Mouse (Mus musculus): Measurements from ENCODE around the gene Osbpl5. TPM values are rescaled to one million over a fixed set of nuclear protein-coding genes. Genes with fewer than 3 reads are reported as not detected.

Gene Osbpl5
- polyA plus RNA-seq, 1 experiment from 2014 or later = 38.1 TPM

DNA sequence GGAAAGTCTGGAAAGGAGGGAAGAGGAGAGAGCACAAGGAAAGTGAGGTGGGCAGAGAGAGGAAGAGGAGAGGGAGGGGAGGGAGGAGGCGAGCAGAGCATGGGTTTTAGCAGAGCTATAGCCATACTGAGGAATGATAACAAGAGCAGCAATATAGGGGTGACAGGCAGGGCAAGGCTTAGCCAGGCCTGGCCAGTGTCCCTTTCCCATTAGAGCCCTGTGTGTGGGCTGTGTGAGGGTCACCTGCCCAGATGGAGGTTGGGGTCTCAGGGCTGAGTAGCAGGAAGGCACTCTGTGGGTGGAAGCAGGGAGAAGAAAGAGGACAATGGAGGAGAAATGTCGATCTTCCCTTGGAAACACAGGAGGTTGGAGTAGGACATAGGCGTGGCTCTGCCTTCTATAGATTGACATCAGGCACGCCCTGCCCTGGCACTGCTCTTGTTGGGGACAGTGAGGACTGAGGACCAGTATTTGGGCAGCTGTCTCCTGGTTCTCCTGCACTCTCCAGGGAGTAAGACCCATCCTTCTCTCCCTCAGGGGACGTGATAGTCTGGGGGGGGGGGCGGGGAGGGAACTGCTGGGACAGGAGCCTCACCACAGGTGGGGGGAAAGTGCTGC lies 26.7 kb upstream of the Osbpl5 start:
- H3K4me2 ChIP-seq (replicated peaks) = peak overlapping the region; percentile 53
- H3K9me3 ChIP-seq (ENCODE audit: control insufficient read depth, low read length) = no peaks in the 10 kb centered on the region
- H3K4me3 ChIP-seq (replicated peaks; ENCODE audit: low read length) = peak overlapping the region; percentile 38
- H3K27ac ChIP-seq = peak overlapping the region; percentile 20
- no peaks in the 10 kb centered on the region for H3K36me3 ChIP-seq (replicated peaks; ENCODE audit: control insufficient read depth, insufficient read depth)
- WGBS = 10% methylated on average over 5 of the region's 6 CpGs
- peaks cover 21% of the 10 kb centered on the region for H3K4me1 ChIP-seq (replicated peaks; ENCODE audit: control insufficient read depth, insufficient read depth, low read length)
- DNase-seq (ENCODE audit: low spot score) = peak; percentile 32
- H3K27me3 ChIP-seq (ENCODE audit: control insufficient read depth, insufficient read depth, low read length) = no peaks in the 10 kb centered on the region
- peak; percentile 67 for ATAC-seq (ENCODE audit: low FRiP score)
- peak overlapping the region; percentile 61 for H3K9ac ChIP-seq

- no peaks in the 10 kb centered on the region for H3K36me3 ChIP-seq (replicated peaks; ENCODE audit: control insufficient read depth, insufficient read depth)
- WGBS = 78% methylated on average over 2 of the region's 2 CpGs
- H3K4me1 ChIP-seq (replicated peaks; ENCODE audit: control insufficient read depth, insufficient read depth, low read length) = no peaks in the 10 kb centered on the region
- no peak for ATAC-seq (ENCODE audit: low FRiP score)
- no peak overlapping the region for H3K4me2 ChIP-seq (replicated peaks)
- no peak overlapping the region for H3K9ac ChIP-seq
- DNase-seq (ENCODE audit: low spot score) = no peak
- no peak overlapping the region for H3K4me3 ChIP-seq (replicated peaks; ENCODE audit: low read length)
- no peaks in the 10 kb centered on the region for H3K27me3 ChIP-seq (ENCODE audit: control insufficient read depth, insufficient read depth, low read length)
- H3K9me3 ChIP-seq (ENCODE audit: control insufficient read depth, low read length) = no peaks in the 10 kb centered on the region
- no peak overlapping the region for H3K27ac ChIP-seq
These were observed 20.6 kb upstream of the Osbpl5 start for GRCm38 (mm10) chr7:143777375-143777774.

GRCm38 (mm10) chr7:143776137-143776536 lies 19.4 kb upstream of the Osbpl5 start:
- H3K9me3 ChIP-seq (ENCODE audit: control insufficient read depth, low read length) = no peaks in the 10 kb centered on the region
- H3K4me1 ChIP-seq (replicated peaks; ENCODE audit: control insufficient read depth, insufficient read depth, low read length) = no peaks in the 10 kb centered on the region
- no peaks in the 10 kb centered on the region for H3K27me3 ChIP-seq (ENCODE audit: control insufficient read depth, insufficient read depth, low read length)
- no peak overlapping the region for H3K27ac ChIP-seq
- no peak overlapping the region for H3K9ac ChIP-seq
- no peak for DNase-seq (ENCODE audit: low spot score)
- H3K4me3 ChIP-seq (replicated peaks; ENCODE audit: low read length) = no peak overlapping the region
- no peak for ATAC-seq (ENCODE audit: low FRiP score)
- H3K36me3 ChIP-seq (replicated peaks; ENCODE audit: control insufficient read depth, insufficient read depth) = no peaks in the 10 kb centered on the region
- WGBS = 32% methylated on average over 3 of the region's 3 CpGs
- no peak overlapping the region for H3K4me2 ChIP-seq (replicated peaks)

DNA sequence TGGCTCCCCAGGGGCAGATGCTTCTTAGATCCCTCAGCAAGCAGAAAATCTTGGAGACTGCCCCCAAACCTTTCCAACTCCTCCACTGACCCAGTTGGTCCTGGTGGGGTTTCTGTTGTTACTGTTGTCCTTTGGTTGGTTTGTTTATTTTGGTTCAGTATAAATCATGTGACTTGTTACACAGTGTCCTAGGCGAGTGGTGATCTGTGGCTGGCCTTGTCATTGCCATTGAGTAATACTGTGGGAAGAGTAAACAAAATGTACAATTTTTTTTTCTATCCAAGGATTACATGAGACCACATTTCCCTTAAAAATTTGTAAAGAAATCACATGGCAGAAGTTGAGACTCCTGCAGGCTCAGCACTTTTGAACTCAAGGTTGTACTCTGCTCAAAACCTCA lies 12.7 kb upstream of the Osbpl5 start:
- Histone ChIP-seq H3K4me1 (replicated peaks; ENCODE audit: control insufficient read depth, insufficient read depth, low read length) (no peaks in the 10 kb centered on the region), H3K9me3 (ENCODE audit: control insufficient read depth, low read length) (no peaks in the 10 kb centered on the region), H3K27ac (no peak overlapping the region), H3K36me3 (replicated peaks; ENCODE audit: control insufficient read depth, insufficient read depth) (no peaks in the 10 kb centered on the region), H3K27me3 (ENCODE audit: control insufficient read depth, insufficient read depth, low read length) (no peaks in the 10 kb centered on the region), H3K4me3 (replicated peaks; ENCODE audit: low read length) (no peak overlapping the region), H3K4me2 (replicated peaks) (no peak overlapping the region), H3K9ac (no peak overlapping the region)
- DNase-seq (ENCODE audit: low spot score) (no peak), ATAC-seq (ENCODE audit: low FRiP score) (no peak)
- WGBS = 61% methylated on average over 1 of the region's 1 CpGs

DNA sequence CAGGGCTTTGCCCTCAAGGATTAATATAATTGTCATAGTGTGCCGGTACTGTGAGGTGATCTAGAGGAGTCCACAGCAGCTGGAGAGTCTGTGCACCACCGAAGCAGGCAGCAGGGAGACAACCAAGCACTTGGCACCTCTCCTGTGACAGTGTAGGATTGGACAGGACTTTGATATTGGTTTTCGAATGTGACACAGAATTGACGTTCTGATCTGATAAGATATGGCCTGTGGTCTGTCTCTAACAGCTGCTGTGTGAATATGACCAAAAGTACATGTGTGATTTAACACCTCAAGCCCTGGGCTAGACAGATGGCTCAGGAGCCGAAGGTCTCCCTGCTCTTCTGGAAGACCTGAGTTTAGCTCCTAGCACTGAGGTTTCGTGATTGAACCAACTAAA lies 11.5 kb upstream of the Osbpl5 start:
- ATAC-seq (ENCODE audit: low FRiP score) (no peak), DNase-seq (ENCODE audit: low spot score) (no peak)
- Histone ChIP-seq H3K27ac (no peak overlapping the region), H3K4me3 (replicated peaks; ENCODE audit: low read length) (no peak overlapping the region), H3K36me3 (replicated peaks; ENCODE audit: control insufficient read depth, insufficient read depth) (no peaks in the 10 kb centered on the region), H3K9me3 (ENCODE audit: control insufficient read depth, low read length) (no peaks in the 10 kb centered on the region), H3K4me1 (replicated peaks; ENCODE audit: control insufficient read depth, insufficient read depth, low read length) (no peaks in the 10 kb centered on the region), H3K4me2 (replicated peaks) (no peak overlapping the region), H3K9ac (no peak overlapping the region), H3K27me3 (ENCODE audit: control insufficient read depth, insufficient read depth, low read length) (no peaks in the 10 kb centered on the region)
- 84% methylated on average over 6 of the region's 6 CpGs for WGBS

- no peak for DNase-seq (ENCODE audit: low spot score)
- no peaks in the 10 kb centered on the region for H3K27me3 ChIP-seq (ENCODE audit: control insufficient read depth, insufficient read depth, low read length)
- H3K36me3 ChIP-seq (replicated peaks; ENCODE audit: control insufficient read depth, insufficient read depth) = no peaks in the 10 kb centered on the region
- ATAC-seq (ENCODE audit: low FRiP score) = no peak
- no peak within 1 kb of the TSS for H3K27ac ChIP-seq
- 60% methylated on average over 6 of the region's 6 CpGs for WGBS
- H3K4me3 ChIP-seq (replicated peaks; ENCODE audit: low read length) = no peak within 1 kb of the TSS
- no peaks in the 10 kb centered on the region for H3K9me3 ChIP-seq (ENCODE audit: control insufficient read depth, low read length)
- H3K9ac ChIP-seq = no peak within 1 kb of the TSS
- no peaks in the 10 kb centered on the region for H3K4me1 ChIP-seq (replicated peaks; ENCODE audit: control insufficient read depth, insufficient read depth, low read length)
- no peak within 1 kb of the TSS for H3K4me2 ChIP-seq (replicated peaks)
These were observed 10.1 kb upstream of the Osbpl5 start, which contains the start of gene Mrgprg for GRCm38 (mm10) chr7:143766893-143767292. Mrgprg (minus strand) TSS chr7:143766993.

DNA sequence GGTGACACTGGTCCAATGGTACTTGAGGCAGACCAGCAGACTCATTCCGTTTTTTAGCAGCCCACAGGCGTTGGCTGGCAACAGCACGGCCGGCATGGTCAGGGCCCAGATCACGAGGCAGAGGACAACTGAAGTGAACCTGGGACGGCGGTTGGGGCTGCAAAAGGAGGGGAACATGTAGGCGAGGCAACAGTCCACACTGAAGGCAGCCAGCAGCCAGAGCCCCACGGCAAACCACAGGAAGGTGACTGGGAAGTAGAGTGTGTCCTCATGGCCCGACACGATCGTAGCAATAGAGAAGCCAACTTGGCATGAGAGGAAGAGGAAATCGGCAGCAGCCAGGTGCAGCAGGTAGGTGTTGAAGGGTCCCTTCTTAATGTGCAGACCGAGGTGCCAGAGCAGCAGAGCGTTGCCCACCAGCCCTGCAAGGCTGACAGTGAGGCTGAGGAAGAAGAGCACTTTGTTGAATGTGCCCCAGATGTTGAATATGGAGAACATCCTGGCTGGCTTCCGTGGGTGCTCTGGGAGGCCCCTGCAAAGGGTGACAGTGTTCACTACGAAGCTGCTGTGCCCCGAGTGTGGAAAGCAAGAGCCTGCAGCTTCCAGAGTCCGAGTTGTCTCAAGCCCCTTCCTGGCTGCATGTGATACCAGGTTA lies 8.2 kb upstream of the Osbpl5 start:
- Histone ChIP-seq H3K36me3 (replicated peaks; ENCODE audit: control insufficient read depth, insufficient read depth) (no peaks in the 10 kb centered on the region), H3K4me1 (replicated peaks; ENCODE audit: control insufficient read depth, insufficient read depth, low read length) (no peaks in the 10 kb centered on the region), H3K9ac (no peak overlapping the region), H3K4me2 (replicated peaks) (no peak overlapping the region), H3K9me3 (ENCODE audit: control insufficient read depth, low read length) (no peaks in the 10 kb centered on the region), H3K27ac (no peak overlapping the region), H3K4me3 (replicated peaks; ENCODE audit: low read length) (no peak overlapping the region), H3K27me3 (ENCODE audit: control insufficient read depth, insufficient read depth, low read length) (no peaks in the 10 kb centered on the region)
- DNase-seq (ENCODE audit: low spot score) = no peak
- WGBS = 79% methylated on average over 19 of the region's 19 CpGs
- ATAC-seq (ENCODE audit: low FRiP score) = no peak

- Histone ChIP-seq H3K9ac (no peak overlapping the region), H3K9me3 (ENCODE audit: control insufficient read depth, low read length) (no peaks in the 10 kb centered on the region), H3K36me3 (replicated peaks; ENCODE audit: control insufficient read depth, insufficient read depth) (no peaks in the 10 kb centered on the region), H3K27ac (no peak overlapping the region), H3K4me3 (replicated peaks; ENCODE audit: low read length) (no peak overlapping the region), H3K27me3 (ENCODE audit: control insufficient read depth, insufficient read depth, low read length) (no peaks in the 10 kb centered on the region), H3K4me1 (replicated peaks; ENCODE audit: control insufficient read depth, insufficient read depth, low read length) (no peaks in the 10 kb centered on the region), H3K4me2 (replicated peaks) (no peak overlapping the region)
- ATAC-seq (ENCODE audit: low FRiP score) = no peak; the same call in 1 of the 2 replicates
- WGBS = 15% methylated on average over 3 of the region's 3 CpGs
- DNase-seq (ENCODE audit: low spot score) = peak; percentile 69
These were observed 7.0 kb upstream of the Osbpl5 start for GRCm38 (mm10) chr7:143763794-143764193.

DNA sequence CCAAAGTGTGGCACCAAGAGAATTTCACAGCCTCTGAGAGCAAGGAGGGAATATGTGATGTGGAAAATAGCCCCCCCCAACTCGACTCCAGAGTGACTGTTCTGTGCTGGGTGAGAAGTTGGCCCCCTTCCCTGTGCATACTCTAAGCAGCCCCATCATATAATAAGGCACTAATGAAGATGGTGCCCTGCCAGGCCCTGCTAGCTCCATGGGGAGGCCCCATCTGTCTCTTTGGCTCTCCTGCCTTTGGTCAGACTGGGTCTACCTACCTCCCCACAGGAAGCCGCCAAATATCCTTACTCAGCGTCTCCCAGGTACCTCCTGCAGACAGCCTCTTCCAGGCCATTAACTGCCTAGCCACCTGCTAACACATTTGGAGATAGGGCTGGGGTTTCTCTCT lies 2.2 kb upstream of the Osbpl5 start:
- peaks cover 9% of the 10 kb centered on the region; the same call in 1 of the 2 replicates for H3K4me1 ChIP-seq (replicated peaks; ENCODE audit: control insufficient read depth, insufficient read depth, low read length)
- H3K4me2 ChIP-seq (replicated peaks) = no peak overlapping the region
- H3K27me3 ChIP-seq (ENCODE audit: control insufficient read depth, insufficient read depth, low read length) = peaks cover 18% of the 10 kb centered on the region
- H3K4me3 ChIP-seq (replicated peaks; ENCODE audit: low read length) = no peak overlapping the region
- DNase-seq (ENCODE audit: low spot score) = no peak
- ATAC-seq (ENCODE audit: low FRiP score) = no peak
- H3K9me3 ChIP-seq (ENCODE audit: control insufficient read depth, low read length) = no peaks in the 10 kb centered on the region
- no peak overlapping the region for H3K27ac ChIP-seq
- H3K9ac ChIP-seq = no peak overlapping the region
- 70% methylated on average over 3 of the region's 3 CpGs for WGBS
- no peaks in the 10 kb centered on the region for H3K36me3 ChIP-seq (replicated peaks; ENCODE audit: control insufficient read depth, insufficient read depth)

Measured in hindbrain, embryonic 14.5 days (tissue).